Mouse (Mus musculus): ENCODE data around the gene Sppl3. TPM values are rescaled to one million over a fixed set of nuclear protein-coding genes. Genes with fewer than 3 reads are reported as not detected.
"Not testable (repeated sequence)": the region's sequence is repeated elsewhere in the genome, so short reads cannot be mapped to it uniquely, and the experiment has no call there.

Sppl3 gene
- polyA plus RNA-seq, 1 experiment from 2014 or later, result 35.1 TPM

DNA sequence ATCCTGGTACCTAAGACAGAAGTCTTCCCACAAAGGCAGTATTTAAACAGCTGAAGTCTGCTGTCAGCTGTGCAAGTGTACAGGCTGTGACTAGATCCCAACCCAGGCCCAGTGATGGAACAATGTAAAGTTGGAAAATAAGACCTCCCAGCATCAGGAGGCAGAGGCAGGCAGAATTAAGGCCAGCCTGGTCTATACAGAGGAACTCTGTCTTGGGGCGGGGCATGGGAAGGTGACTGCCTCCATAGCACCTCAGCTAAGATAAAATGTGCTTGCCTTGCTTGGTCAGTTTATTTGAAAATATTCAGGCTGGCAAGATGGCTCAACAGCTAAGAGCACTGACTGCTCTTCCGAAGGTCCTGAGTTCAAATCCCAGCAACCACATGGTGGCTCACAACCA, 59.5 kb downstream of the Sppl3 start:
- Histone ChIP-seq H3K9me3 (no peaks in the 10 kb centered on the region), H3K27me3 (replicated peaks) (no peaks in the 10 kb centered on the region), H3K4me1 (0 out of 2 replicates have a peak, but pooled peaks cover 4% of the 10 kb centered on the region), H3K4me2 (no peak overlapping the region), H3K36me3 (replicated peaks) (no peaks in the 10 kb centered on the region), H3K4me3 (no peak overlapping the region), H3K9ac (no peak overlapping the region), H3K27ac (no peak overlapping the region)
- WGBS, result 100% methylated on average over 2 of the region's 2 CpGs
- ATAC-seq (replicated peaks), result no peak

DNA sequence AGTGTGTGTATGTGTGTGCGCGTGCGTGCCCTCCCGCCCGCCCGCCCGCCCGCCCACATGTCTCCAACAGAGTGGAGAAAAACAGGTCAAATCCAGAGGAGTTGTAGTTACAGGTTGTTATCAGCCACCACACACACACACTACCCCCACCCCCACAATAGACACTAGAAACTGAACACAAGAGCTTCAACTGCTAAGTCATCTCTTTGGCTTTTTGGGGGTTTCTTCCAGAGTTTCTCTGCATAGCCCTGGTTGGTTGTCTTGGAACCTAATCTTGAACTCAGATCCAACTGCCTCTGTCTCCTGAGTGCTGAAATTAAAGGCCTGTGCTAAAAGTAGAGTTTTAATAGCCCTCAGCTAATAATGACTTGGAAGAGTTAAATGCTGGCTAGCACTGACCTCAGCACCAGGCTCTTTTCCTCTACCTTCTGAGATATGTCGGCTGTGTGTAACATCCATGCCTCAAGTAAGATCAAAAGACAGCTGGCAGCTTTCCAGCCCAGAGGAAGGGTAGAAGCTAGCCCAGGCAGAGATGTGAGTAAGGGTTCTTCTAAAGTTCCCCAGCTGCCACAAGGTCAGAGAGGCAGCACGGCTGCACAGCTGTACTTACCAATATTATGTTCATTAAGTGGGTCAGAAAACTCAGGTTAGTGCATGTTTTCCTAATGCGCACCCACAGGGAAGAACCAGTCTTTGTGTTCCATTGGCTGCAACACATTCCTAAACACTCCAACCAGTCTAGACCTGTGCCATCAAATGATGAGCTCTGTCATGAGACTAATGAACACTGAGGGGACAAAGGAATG, 60.4 kb downstream of the Sppl3 start:
- H3K9me3 ChIP-seq, result no peaks in the 10 kb centered on the region
- ATAC-seq (replicated peaks), result no peak
- H3K4me2 ChIP-seq, result no peak overlapping the region
- H3K27ac ChIP-seq, result no peak overlapping the region
- H3K27me3 ChIP-seq (replicated peaks), result no peaks in the 10 kb centered on the region
- H3K36me3 ChIP-seq (replicated peaks), result 0 out of 2 replicates have a peak, but pooled peaks cover 3% of the 10 kb centered on the region
- 0 out of 2 replicates have a peak, but pooled peaks cover 4% of the 10 kb centered on the region for H3K4me1 ChIP-seq
- no peak overlapping the region for H3K9ac ChIP-seq
- WGBS, result 88% methylated on average over 11 of the region's 11 CpGs
- H3K4me3 ChIP-seq, result no peak overlapping the region

DNA sequence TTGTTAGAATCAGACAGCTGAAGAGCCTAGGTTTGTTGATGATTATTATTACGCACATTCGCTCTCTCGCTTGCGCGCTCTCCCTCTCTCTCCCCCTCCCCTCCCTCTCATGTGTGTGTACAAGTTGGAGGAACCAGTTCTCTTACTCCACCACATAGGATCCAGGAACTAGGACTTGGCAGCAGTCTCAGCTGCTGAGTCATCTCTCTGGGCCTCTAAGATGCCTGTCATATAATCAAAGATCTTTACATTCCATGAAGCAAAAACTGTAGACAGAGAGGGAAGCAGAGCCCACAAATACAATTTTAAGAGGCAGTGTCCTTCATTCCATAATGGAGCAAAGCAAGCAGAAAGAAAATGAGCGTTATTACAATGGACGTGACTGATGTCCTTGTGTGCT, 61.2 kb downstream of the Sppl3 start:
- 87% methylated on average over 7 of the region's 7 CpGs for WGBS
- no peaks in the 10 kb centered on the region for H3K27me3 ChIP-seq (replicated peaks)
- H3K9me3 ChIP-seq, result no peaks in the 10 kb centered on the region
- H3K9ac ChIP-seq, result no peak overlapping the region
- H3K4me1 ChIP-seq, result 0 out of 2 replicates have a peak, but pooled peaks cover 4% of the 10 kb centered on the region
- H3K36me3 ChIP-seq (replicated peaks), result 0 out of 2 replicates have a peak, but pooled peaks cover 3% of the 10 kb centered on the region
- ATAC-seq (replicated peaks), result no peak
- H3K27ac ChIP-seq, result no peak overlapping the region
- H3K4me2 ChIP-seq, result no peak overlapping the region
- H3K4me3 ChIP-seq, result no peak overlapping the region

DNA sequence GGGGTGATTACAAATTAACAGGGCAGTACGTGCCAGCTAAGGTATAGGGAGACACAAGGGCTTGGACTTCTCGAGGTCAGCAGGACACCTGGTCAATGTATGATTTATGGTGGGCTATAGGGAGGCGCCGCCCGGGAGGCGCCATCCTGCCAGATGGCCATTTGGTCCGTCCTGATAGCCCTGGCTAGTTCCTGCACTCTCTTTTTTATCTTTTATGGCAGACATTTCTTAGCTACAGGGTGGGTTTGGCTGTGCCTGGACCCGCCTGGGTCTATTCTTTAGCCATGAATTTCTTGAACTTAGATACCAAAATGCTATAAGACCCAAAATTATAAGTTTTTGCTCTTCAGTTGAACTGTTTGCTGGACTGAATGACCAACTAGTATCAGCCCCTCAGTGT, 62.4 kb downstream of the Sppl3 start:
- ATAC-seq (replicated peaks); H3K9ac ChIP-seq; H3K27me3 ChIP-seq (replicated peaks); H3K4me2 ChIP-seq; H3K36me3 ChIP-seq (replicated peaks); H3K4me3 ChIP-seq; H3K9me3 ChIP-seq; H3K4me1 ChIP-seq; H3K27ac ChIP-seq: not testable (repeated sequence)
- WGBS, result 84% methylated on average over 8 of the region's 8 CpGs

DNA sequence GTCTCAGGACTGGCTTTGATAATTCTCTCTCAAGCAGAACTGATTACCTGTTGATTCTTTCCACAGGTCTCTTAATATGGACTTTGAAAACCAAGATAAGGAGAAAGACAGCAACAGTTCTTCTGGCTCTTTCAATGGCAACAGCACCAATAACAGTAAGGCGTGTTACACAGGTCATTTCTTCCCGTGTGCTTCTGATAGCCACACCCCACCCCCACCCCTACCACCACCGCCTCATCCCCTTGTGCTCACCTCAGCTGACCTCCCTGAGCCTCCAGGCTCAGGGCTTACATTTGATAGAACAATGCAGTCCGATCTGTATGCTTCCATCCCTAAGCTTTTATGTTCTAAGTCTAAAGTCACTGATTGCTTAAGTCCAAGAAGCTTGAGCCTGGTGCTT, 63.8 kb downstream of the Sppl3 start:
- H3K4me2 ChIP-seq, result no peak overlapping the region
- H3K36me3 ChIP-seq (replicated peaks), result 0 out of 2 replicates have a peak, but pooled peaks cover 3% of the 10 kb centered on the region
- H3K4me3 ChIP-seq, result no peak overlapping the region
- H3K4me1 ChIP-seq, result 0 out of 2 replicates have a peak, but pooled peaks cover 4% of the 10 kb centered on the region
- no peak overlapping the region for H3K9ac ChIP-seq
- WGBS, result 85% methylated on average over 4 of the region's 4 CpGs
- H3K27me3 ChIP-seq (replicated peaks), result no peaks in the 10 kb centered on the region
- no peak overlapping the region for H3K27ac ChIP-seq
- no peak for ATAC-seq (replicated peaks)
- no peaks in the 10 kb centered on the region for H3K9me3 ChIP-seq

DNA sequence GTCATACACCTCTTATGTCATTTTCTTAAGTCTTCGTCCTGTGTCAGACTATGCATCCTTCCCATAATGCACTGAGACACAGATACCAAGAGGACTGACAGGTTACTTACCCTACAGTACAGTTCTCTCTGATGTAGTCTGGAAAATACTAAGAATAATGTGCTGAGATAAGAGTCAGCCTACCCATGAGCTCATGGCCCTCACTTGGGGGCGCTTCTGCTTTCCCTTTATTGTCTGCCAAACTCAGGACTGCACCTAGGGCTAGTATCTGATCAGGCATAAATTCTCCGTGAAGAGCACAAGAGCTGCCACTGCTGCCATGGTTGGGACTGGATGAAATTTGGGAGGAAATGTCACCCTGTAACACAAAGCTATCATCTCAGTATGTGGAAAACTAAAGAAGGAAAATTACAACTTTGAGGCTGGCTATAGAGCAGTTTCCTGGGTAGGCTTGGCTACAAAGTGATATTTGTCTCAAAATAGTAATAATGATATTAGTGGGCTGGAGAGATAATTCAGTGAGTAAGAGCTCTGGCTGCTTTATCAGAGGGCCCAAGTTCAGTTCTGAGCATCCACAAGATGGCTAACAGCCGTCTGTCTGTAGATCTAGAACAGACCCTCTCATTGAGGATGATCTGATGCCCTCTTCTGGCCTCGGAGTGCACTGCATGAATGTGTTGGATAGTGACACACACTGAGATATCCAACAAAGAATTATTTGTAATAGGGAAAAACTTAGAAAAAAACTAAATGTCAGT, 65.4 kb downstream of the Sppl3 start:
- Histone ChIP-seq H3K4me3 (no peak overlapping the region), H3K36me3 (replicated peaks) (0 out of 2 replicates have a peak, but pooled peaks cover 3% of the 10 kb centered on the region), H3K27ac (no peak overlapping the region), H3K9me3 (no peaks in the 10 kb centered on the region), H3K4me2 (no peak overlapping the region), H3K4me1 (0 out of 2 replicates have a peak, but pooled peaks cover 2% of the 10 kb centered on the region), H3K27me3 (replicated peaks) (no peaks in the 10 kb centered on the region), H3K9ac (no peak overlapping the region)
- ATAC-seq (replicated peaks), result no peak
- 63% methylated on average over 5 of the region's 5 CpGs for WGBS

DNA sequence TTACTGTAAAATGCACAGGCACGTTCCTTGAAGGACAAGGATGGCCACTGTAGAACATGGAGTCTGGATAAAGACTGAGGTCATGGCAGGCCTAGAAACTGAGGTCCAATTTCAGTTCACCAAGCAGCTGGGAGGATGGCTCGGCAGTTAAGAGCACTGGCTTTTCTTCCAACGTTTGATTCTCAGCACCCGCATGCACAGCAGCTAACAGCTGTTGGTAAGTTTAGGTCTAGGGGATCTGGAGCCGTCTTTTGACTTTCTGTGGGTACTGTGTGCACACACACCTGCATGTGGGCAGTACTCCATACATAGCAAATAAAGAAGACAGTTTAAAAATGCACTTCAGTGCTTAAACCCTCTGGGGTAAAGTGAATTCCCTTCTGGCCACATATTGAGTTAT, 70.7 kb downstream of the Sppl3 start:
- Histone ChIP-seq H3K4me1 (no peaks in the 10 kb centered on the region), H3K9me3 (no peaks in the 10 kb centered on the region), H3K9ac (no peak overlapping the region), H3K27ac (no peak overlapping the region), H3K36me3 (replicated peaks) (peaks cover 12% of the 10 kb centered on the region; the same call in 1 of the 2 replicates), H3K27me3 (replicated peaks) (no peaks in the 10 kb centered on the region), H3K4me2 (no peak overlapping the region), H3K4me3 (no peak overlapping the region)
- ATAC-seq (replicated peaks), result no peak
- 87% methylated on average over 5 of the region's 5 CpGs for WGBS

DNA sequence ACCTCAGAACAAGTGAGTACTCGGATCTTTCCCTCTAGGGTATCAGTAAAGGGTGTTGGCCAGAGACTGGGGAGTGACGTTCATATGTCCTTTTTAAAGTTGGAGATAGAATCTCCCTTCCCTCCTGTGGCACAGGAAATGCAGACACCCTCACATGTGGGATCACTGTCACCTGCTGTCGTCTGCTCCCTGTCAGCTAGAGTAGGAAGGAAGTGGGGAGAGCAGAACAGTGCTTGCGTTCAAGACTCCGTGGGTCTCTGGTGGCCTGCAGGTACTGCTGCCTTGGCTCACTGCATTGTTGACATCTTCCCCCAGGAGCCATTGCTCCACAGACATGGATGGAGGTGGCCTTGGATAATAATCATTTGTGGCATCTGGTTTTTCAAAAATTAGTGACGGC, 72.6 kb downstream of the Sppl3 start:
- WGBS, result 88% methylated on average over 6 of the region's 6 CpGs
- no peaks in the 10 kb centered on the region for H3K27me3 ChIP-seq (replicated peaks)
- H3K36me3 ChIP-seq (replicated peaks), result peaks cover 12% of the 10 kb centered on the region; the same call in 1 of the 2 replicates

DNA sequence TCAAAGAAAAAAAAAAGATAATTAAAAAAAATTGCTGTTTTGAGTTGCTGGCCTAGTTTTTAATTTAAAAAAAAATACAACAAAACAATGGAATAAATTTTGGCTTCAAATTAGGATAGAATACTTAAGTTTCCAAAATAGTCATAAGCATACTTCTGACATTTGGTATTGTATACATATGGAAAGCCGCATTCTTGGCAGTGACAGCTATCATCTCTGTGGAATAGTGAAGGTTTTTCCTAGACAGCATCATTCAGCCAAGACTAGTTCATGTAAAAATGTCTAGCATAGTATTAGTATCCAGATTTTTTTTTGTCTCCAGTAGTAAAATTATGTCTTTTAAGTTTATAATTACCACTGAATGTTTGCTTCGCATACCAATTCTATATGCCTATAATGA, 74.7 kb downstream of the Sppl3 start:
- no peaks in the 10 kb centered on the region for H3K27me3 ChIP-seq (replicated peaks)
- no peak overlapping the region for H3K27ac ChIP-seq
- H3K9me3 ChIP-seq, result no peaks in the 10 kb centered on the region
- H3K4me1 ChIP-seq, result no peaks in the 10 kb centered on the region
- no peak overlapping the region for H3K9ac ChIP-seq
- WGBS, result 97% methylated on average over 2 of the region's 2 CpGs
- H3K36me3 ChIP-seq (replicated peaks), result peaks cover 29% of the 10 kb centered on the region
- H3K4me2 ChIP-seq, result no peak overlapping the region
- no peak for ATAC-seq (replicated peaks)
- no peak overlapping the region for H3K4me3 ChIP-seq

More for the DNA sequence above, 72.6 kb downstream of the Sppl3 start:
- no peak for ATAC-seq (replicated peaks)
- Histone ChIP-seq H3K27ac (no peak overlapping the region), H3K4me2 (no peak overlapping the region), H3K9me3 (no peaks in the 10 kb centered on the region), H3K9ac (no peak overlapping the region), H3K4me3 (no peak overlapping the region), H3K4me1 (no peaks in the 10 kb centered on the region)

DNA sequence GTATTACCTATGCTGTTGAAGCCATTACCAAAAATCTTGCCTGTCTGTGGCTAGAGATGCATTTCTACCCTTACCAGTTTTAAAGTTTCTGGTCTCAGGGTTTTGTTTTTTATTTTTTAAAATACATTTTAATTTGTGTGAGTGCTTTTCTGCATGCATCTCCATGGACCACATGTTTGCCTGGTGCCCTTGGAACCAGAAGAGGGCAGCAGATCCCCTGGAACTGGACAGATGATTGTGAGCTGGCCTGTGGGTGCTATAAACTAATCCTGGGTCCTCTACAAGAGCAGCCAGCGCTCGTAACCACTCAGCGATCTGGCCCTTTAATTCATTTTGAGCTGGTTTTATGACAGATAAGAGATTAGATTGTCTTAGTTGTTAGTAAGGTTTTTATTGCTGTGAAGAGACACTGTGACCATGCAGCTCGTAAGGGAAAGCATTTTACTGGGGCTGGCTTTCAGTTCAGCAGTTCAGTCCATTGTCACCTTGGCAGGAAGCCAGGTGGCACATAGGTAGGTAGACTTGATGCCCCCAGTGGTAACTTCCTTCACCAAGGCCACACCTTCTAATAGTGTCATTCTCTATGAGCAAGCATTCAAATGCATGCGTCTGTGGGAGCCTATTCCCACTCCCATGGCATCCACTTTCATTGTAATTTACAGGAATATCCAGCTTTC, 78.8 kb downstream of the Sppl3 start:
- H3K36me3 ChIP-seq (replicated peaks), result peaks cover 22% of the 10 kb centered on the region
- no peaks in the 10 kb centered on the region for H3K4me1 ChIP-seq
- no peaks in the 10 kb centered on the region for H3K9me3 ChIP-seq
- no peak overlapping the region for H3K9ac ChIP-seq
- H3K4me3 ChIP-seq, result no peak overlapping the region
- no peaks in the 10 kb centered on the region for H3K27me3 ChIP-seq (replicated peaks)
- WGBS, result 95% methylated on average over 5 of the region's 5 CpGs
- H3K4me2 ChIP-seq, result no peak overlapping the region
- ATAC-seq (replicated peaks), result no peak
- no peak overlapping the region for H3K27ac ChIP-seq

DNA sequence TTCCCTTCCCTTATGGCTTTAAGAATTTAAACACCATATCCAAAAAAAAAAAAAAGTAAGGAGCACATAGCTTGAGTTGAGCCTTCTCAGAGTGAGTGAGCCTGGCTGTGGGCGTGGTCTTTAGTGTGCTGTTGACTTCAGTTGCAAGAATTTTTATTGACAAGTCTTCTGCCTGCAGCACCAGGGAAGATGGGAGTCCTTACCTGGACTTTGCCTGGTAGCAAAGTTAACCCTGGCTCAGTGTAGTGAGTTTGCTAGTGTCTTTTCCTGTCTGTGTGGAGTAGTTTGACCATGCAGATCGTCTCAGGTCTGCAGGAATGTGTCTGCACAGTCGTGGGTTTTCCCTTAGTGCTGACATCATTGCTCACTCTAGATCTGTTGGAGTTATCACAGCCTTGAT, 80.1 kb downstream of the Sppl3 start:
- Histone ChIP-seq H3K9ac (no peak overlapping the region), H3K4me3 (no peak overlapping the region), H3K27ac (no peak overlapping the region), H3K36me3 (replicated peaks) (peaks cover 33% of the 10 kb centered on the region), H3K27me3 (replicated peaks) (no peaks in the 10 kb centered on the region), H3K4me1 (no peaks in the 10 kb centered on the region), H3K9me3 (no peaks in the 10 kb centered on the region), H3K4me2 (no peak overlapping the region)
- 89% methylated on average over 3 of the region's 3 CpGs for WGBS
- ATAC-seq (replicated peaks), result no peak

DNA sequence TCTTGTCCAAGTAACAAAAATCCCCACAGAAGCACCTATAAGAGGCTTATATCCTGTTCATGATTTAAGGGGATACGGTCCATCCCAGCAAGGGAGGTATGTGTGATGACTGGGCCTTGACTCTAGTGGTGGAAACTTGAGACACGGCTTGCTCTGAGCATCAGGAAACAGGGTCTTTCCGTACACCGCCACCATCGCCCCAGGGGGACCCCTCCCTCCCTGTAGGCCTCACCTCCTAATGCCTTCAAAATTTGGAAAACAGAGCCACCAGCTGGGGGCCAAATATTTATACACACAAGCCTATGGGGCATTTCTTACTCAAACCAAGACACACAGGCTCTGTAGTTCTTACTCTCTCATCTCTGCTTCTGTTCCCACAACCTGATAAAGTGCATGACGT, 80.8 kb downstream of the Sppl3 start:
- Histone ChIP-seq H3K9ac (no peak overlapping the region), H3K36me3 (replicated peaks) (peaks cover 40% of the 10 kb centered on the region), H3K4me3 (no peak overlapping the region), H3K4me2 (no peak overlapping the region), H3K27ac (no peak overlapping the region), H3K27me3 (replicated peaks) (no peaks in the 10 kb centered on the region), H3K4me1 (no peaks in the 10 kb centered on the region), H3K9me3 (no peaks in the 10 kb centered on the region)
- WGBS, result 93% methylated on average over 6 of the region's 6 CpGs
- no peak for ATAC-seq (replicated peaks)
